Mouse (Mus musculus) hindlimb bud, embryonic 11.5 days (tissue): ENCODE data around the gene 1700015G11Rik.

ENCODE experiments used
- DNase-seq: peaks from one replicate; pipeline ENCODE4 v3.0.0-alpha.2; 2012; ENCODE audit warnings: low read depth, low spot score; ENCODE audit errors: extremely low spot score

The 1700015G11Rik gene

DNA sequence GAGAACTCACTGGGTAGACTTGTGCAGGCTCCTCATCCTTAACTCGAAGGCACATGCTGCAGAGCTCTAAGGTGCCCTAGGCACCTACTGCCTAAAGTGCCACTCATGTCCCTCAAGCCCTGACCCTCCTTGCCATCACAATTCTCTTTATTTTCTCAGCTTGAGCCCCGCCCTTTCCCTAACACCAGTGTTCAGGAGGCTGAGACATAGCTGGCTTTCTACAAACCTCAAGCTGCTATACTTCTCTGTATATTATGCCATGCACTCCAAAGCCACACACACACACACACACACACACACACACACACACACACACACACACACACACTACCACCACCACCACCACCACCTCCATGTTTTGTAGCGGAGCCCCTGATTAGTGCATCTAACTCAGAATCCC is at the start of gene 1700015G11Rik:
Gene 1700015G11Rik (minus strand): TSS at position 101 of the 400 bp plus-strand sequence.
- DNase-seq: no peak

DNA sequence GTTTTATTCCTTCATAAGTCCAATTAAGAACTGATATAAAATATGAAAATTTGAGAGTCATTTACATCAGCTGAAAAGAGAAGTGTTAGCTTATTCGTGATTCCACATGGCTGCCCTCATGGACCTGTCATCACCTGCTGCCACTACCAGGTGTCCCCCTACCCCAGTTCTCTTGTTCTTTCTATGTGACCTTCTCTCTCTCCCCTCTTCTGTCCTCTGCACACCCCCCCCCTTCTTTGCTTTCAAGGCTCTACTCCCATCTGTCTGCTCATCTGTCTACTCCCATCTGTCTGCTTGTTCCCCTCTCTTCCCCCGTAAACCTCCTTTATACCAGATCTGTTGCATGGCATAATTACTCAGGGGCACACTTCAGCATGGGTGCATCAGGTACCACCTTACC is 41.4 kb upstream of the 1700015G11Rik start:
- DNase-seq: no peak

DNA sequence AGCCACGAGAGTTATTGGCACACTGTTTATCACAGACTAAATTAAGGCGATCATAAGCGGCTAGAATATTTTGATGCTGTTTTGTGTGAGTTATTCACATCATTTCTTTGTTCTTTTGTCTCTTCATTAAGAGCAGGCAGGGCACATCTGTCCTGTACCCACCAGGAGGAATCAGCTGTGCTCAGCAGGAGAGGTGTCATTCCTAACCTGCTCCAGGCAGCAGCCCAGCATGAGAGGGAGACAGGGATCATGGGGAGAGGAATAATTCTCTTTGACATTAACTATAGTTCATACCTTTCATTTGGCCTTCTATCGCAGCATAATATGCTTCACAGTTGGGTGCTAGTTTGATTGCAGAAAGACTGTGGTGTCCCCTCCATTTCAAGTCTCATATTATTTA is 40.7 kb upstream of the 1700015G11Rik start:
- DNase-seq: no peak

DNA sequence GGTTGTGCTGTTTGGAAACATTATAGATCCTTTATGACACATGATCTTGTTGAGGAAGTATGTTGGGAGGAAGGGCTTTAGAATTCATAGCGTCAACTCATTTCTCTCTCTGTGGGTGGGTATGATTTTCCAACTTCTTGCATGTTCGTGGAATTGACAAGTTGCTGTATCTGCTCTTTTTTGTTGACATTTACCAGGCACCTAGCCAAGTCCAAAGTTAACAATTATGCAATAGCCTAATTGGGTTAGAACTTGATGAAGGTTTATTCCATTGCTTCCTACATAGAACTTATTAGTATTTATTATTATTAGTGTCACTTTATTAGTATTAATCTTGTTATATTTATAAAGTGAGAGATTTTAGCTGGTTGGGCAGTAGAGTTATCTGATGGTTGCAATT is 40.3 kb upstream of the 1700015G11Rik start:
- no peak for DNase-seq

DNA sequence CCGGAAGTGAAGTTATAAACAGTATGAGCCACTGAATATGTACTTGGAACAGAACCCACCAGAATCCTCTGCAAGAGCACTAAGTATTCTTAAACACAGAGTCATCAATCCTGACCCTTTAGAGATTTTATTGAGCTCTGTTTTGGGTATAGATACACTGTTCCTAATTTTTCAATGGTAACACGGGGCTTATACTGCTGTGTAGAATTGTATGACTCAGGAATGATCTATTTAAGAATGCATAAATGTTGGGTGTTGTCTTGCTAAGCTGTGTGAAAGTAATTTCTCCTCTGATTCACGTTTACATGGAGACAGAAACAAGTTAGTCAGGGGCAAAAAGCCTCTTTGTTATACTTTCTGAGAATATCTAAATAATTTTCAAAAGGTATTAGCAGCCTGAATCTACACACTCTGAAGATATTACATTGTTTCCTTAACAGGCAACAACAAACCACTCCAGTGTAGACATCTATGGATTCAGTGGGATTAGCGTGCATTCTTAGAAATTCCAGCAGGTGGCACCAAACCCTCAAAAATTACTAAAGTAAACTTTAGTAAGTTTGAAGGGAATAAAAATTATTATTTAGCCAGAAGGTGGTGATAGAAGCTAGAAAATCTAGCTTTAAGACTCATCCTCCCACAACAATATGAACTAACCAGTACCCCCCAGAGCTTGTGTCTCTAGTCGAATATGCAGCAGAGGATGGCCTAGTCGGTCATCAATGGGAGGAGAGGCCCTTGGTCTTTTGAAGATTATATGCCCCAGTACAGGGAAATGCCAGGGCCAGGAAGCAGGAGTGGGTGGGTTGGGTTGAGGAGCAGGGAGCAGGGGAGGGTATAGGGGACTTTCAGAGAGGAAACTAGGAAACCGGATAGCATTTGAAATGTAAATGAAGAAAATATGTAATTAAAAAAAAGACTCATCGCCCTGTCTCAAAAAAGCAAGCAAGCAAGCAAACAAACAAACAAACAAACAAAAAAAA is 22.4 kb upstream of the 1700015G11Rik start:
- peak; percentile 37 for DNase-seq

DNA sequence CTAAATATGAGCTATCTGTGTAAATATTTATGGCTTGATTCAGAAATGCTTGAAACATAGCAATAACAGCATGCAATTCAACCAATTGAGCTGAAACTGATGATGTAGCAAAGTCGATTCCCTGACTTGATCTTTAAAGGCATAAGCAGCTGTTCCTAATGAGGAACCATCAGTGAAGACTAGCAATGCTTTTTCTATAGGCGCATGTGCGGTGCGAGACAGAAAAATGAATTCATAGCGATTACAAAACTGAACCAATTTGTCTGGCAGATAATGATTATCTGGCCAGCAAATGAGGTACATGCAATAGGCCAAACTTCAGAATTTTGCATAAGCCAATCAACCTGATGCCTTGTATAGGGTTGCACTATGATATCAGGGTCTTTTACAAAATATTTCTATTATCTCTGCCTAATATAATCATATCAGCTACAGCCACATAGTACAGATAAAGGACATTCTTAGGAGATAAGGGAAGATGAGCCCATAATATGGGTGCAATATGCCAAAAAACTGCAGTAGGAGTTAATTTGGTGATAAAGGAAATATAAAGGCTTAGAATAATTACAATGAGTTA is 8.6 kb upstream of the 1700015G11Rik start:
- no peak for DNase-seq

DNA sequence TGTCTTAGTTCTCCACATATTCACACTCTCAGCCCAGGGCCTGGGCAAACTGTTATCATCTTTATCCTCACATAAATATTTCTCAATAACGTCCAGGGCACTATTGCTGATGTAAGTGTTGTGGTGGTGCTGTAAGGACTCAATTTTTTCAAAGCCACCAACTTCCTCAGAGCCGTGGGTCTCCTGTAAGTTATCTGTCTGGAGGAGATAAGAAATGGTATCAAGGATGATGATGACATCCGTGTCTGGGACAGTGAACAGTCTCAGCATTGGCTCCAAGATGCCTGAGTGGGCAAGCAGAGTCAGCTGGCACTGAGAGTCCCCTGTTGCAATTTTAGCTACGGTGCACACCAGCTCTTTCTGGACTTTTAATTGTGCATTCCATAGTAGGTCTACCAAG is 6.5 kb upstream of the 1700015G11Rik start:
- DNase-seq: no peak

DNA sequence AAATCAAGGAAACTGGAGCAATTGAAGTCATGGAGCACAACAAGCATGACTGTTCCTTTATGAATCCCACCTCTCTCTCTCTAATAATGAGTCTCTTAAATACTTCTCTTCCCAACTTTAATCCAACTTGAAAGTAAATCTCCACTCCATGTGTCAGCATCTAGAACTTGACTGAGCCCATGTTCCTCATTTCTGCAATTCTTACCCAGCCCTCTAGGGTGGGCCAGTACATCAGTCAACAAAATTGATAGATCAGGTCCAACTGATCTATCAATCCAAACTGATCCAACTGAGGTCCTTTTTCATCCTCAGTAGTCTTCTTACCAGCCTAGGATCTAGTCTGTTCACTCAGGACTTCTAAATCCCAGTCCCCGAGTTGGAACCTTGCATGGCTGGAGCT is 348 bp downstream of the 1700015G11Rik start:
- no peak for DNase-seq

DNA sequence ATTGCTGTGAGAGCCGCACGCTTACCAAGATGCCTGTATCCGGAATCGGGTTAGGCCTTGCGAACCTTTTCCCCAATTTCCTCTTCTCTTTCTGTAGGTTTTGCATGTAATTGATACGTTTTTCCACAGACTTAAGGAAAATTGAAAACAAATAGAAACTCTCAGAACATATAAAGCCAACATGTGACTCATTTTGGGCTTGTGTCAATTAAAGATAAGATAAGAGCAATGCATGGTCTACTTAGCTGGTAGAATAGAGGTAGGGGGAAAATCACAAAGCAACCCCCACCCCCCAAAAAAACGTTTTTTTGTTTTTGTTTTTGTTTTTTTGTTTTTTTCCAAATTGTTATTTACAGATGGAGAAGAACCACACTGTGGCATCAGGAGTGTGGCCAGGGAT is 2.1 kb downstream of the 1700015G11Rik start:
- DNase-seq: no peak

DNA sequence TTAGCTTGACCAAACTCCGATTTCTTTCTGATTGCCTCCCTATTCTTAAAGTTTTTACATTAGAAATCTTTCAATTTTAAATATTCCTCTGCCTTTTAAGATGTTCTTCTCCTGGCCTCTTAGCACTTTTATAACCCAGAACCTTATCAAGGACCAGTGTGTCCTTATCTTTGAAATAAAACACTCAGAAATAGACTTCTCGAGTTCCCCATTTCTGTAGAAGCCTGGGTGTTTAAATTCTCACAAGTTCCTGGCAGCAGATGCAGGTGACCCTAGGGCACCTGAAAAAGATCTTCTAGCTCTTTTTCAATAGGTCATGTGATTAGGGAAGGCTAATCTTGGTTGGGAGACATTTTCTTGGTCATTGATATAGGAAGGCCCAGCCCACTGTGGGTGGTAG is 8.4 kb downstream of the 1700015G11Rik start:
- DNase-seq: no peak

DNA sequence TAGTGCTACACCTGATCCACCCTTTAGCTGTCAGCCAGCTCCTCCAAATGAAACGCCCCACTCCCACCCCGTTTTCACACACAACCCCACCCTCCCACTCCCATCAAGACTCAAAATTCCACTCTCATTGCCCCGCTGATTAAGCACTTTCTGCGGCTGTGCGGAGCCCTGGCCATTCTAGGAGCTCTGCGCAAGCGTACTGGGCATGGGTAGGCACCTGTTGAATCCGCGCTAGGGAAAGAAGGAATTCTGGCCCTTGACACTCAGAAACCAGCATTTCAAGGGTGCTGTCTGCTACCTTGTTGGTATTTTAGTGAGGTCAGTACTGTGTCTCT is 9.3 kb downstream of the 1700015G11Rik start:
- peak; percentile 33 for DNase-seq

DNA sequence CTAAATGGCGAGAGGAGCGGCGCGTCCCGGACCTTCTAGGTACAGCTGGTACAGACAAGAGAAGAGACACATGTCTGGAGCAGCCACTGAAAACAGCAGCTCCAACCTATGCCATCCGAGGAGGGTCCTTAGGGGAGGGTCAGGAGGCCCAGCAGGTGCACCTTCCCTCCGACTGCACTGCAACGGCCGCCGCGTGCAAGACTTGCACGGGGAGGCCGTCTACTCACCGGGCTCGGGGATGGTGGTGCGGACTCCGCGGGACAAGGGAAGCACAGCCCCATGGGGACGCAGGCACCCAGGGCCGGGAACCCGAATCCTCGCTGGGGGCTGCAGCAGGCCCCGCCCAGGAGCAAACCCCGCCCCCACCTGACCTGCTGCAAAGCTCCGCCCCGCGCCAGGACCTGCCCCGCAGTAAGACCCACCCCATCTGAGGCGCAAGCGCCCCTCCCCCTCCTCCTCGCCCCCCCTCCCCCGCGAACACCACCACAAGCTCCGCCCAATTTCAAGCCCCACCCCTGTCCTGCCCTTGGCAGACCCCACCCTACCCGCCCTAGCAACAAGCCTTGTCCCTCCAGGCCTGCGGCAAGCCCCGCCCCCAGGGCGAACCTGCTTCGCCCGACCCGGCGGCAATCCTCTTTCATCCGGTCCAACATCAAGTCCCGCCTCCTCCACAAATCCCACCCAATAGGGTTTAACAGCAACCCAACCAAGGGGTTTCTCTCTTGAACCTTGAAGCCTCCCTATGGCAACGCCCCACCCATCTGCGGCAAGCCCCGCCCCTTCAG is 9.8 kb downstream of the 1700015G11Rik start, which contains the start of gene Svip:
Gene Svip (minus strand): TSS at position 508 of the 785 bp plus-strand sequence.
- peak; percentile 39 for DNase-seq

DNA sequence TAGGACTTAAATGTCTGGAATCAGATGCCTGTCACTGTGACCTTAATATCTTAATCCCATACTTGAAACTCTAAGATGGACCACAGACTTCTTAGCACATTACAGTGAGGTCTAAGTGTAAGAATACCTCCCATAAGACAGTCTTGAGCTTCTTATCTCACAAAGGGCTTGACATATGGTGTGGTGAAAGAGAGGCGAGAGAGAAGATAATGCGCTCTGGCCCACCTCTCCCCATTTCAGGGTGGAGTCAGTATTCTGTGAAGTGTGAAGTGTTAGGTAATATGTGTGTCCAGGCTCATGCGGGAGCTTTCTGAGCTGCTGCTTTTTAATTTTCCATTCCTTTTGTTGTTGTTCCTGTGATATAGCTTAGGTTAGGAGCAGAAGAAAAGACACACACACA is 24.5 kb downstream of the 1700015G11Rik start:
- DNase-seq: no peak

DNA sequence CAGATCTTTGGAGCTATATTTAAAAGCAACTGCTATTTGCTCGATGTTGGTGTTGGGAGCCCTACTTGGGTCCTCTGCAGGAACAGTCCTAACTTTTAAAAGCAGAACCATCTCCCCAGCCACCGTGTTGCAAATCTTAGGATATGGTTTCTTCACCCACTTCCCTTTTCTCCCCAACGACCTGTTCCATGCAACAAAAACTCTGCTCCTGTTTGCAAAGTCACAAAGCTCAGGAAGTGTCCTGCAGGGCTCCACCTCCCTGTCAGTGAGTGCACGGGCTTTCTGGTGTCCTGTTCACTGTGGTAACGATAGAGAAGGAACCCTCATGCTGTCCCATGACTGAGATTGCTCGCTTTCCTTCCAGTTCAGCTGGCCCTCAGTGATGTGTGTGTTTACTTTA is 28.6 kb downstream of the 1700015G11Rik start:
- DNase-seq: no peak

DNA sequence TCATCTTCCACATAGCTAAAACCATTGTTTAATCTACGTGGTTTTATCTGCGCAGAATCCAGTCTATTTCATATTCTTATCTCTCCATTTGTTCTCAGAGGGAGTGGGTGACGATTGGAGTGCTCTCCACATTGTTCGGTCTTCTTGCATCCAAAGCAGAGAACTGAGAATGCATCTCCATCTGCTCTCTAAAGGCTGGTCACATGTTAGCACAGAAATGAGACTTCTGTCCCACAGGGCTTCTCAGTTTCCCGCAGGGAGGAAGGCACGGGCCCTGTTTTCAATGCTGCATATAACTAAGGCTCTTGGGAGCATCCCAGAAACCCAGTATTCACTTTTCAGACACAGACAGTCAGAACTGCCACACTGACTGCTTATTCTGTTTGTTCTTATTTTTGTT is 29.8 kb downstream of the 1700015G11Rik start:
- DNase-seq: no peak

DNA sequence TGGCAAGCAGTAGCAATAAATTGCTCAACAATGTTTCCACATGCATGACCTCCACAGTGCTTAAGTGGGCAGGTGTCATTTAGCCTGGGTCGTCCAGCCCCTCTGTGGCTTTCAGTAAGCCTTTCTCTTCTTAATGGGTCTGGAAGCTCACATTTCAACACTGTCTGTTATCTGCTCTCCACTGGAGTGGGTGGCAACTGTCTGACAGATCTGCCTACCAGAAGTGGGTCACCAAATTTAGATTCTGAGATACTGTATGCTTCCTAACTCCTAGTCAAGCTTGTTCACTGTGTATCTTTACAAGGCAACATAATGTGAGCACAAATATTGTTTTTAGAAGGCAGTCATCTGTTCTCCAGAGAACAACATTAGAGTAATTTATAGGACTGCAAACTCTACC is 33.2 kb downstream of the 1700015G11Rik start:
- DNase-seq: no peak

DNA sequence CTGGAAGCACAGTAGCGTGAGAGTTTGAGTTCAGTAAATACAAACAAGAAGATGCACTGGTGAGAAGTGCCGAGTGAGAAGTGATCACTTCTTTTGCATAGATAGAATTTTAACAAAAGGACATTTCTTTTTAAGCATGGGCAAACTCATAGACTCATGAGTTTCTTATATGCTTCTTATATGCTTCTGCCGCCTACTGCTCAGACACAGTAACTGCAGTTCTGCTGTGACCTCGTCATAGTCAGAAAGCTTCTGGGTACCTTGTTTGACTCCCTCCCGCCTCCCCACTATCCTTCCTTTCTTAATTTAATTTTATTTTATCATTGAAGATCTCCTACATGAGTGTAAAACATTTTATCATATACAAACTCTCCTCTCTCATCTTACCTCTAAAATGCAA is 36.3 kb downstream of the 1700015G11Rik start:
- DNase-seq: no peak

DNA sequence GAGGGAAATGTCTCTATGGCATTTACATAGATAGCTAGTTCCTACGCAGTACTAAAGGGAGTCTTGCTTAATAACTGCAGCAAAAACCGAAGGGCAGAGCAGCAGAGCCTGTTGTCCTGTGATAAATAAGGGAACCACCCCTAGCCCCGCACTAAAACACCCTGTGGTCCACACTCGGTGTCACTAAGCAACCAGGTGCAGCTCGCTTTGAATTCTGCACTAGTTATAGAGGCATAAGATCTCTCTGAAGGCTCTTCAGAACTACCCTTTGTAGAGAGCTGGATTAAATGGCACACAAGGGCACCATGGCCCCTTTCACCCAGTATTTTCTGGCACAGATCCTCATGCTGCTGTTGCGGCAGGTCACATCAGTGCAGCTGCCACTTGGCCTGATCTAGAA is 40.3 kb downstream of the 1700015G11Rik start:
- no peak for DNase-seq

DNA sequence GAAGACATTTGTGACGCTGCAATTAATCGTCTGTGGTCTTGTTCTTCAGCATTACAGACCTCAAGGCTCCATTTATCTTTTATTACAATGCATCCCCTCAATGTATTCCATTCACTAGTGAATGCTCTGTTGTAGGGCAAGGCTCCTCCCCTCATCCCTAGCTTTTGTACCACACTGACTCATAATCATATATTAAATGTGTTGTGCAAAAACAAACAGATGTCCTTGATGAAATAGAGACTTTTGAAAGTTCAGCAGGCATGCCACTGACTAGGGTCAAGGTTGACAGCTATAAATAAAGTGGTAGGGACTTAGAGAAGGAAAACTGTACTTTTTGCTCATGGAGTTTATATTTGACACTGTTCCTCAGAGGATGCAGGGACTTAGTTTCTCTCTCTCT is 42.0 kb downstream of the 1700015G11Rik start:
- no peak for DNase-seq

DNA sequence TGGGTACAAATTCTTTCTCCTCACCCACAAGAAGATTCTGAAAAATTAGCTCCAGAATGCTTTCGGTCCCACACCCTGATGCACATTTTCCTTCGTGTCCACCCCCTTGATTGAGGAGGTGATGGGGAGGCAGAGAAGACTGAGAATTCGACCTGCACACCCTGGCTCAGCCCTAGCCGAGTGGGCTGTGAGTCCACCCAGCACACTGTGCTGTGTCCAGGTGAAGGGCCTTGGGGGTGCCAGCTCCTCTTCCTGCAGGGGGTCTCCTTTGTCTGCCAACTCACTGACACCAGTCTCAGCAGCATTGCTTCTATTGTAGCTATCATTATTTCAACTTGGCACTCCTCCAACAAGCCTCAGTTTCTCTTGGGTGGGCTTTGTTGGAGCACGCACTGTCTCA is 42.4 kb downstream of the 1700015G11Rik start:
- DNase-seq: no peak

DNA sequence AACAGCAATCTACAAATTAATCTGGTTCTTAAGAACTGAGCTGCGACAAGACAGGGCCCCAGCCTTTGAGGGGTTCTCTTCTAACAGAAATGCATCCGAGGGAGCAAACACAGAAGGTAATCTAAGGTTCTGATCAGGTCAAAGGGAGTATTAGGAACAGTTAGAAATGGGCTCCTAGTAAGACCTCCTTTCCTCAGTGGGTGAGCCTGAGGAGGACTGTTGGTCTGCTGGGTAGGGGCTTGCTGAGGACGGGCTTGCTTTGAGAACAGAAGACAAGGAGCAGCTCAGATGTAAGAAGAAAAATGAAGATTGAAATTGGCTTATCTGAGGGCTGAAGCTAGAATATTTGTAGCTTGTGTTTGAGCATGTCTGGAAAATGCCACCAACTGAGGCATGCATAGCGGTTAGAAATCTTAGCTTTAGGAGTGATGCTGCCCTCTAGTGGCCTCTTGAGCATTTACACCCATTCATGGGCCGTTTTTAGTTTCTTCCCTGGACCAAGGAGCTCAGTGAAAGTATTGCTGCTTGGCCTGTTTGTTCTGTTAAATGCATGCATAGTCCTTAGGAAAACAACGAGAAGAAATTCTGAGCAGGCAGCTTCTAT is 43.2 kb downstream of the 1700015G11Rik start:
- peak; percentile 44 for DNase-seq
